8 mouse cellular contexts compared by ENCODE assay signal in the genomic region with DNA sequence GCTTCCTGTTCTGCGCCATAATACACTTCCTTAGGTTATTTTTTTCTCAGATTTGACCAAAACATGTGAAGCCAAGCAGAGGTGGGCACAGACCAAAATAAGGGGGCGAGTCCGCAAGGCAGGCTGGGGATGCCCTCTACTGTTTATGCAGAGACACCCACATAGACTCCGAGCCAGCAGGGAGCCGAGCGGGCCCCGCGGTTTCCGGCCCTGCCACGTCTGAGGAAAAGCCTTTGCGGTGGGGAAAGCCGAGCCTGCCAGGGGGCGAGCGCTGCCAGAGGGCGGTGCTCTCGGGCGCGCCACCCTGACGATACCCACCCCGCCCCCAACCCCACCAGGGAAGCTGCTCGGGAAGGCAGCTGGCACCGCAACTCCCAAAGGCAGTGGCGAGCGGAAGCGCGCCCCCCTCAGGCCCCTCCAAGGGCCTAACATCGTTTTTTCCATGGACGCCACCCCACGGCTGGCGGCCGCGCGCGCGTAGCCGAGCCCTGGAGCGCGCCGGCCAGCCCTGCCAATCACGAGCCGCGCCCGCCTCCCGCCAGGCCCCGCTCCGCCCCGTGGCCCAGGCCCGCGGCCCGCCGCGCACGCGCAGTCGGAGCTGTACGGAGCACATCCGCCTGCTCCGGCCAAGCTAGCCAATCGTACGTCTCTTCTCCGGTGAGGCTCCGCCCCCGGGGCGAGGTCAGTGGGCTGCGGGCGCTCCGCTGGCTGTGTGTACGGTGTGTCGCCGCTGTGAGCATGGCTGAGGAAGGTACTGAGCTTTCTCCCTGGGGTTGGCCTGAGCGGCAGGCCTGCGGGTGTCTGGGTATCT. TPM values are rescaled to one million over a fixed set of nuclear protein-coding genes. Genes with fewer than 3 reads are reported as not detected.
DNase-seq lines count a peak whose midpoint lies in the region; ATAC-seq and TF ChIP-seq lines count a peak whose summit lies in the region.

Gene Sfr1 (plus strand): TSS at position 612 of the 811 bp plus-strand sequence.

- H3K9ac ChIP-seq in lung, postnatal 0 days (replicated peaks; ENCODE audit: low read depth) = peak within 1 kb of the TSS; percentile 74

- H3K4me3 ChIP-seq in hindbrain, embryonic 10.5 days = peak within 1 kb of the TSS; percentile 90
- peak within 1 kb of the TSS; percentile 75 for H3K4me3 ChIP-seq in lung, postnatal 0 days (ENCODE audit: low read depth, low read length)

- H3K36me3 ChIP-seq in hindbrain, embryonic 10.5 days = peaks cover 38% of the 10 kb centered on the region
- H3K36me3 ChIP-seq in lung, postnatal 0 days (ENCODE audit: insufficient read depth, low read length) = peaks cover 10% of the 10 kb centered on the region; the same call in 1 of the 2 replicates

- H3K27me3 ChIP-seq in hindbrain, embryonic 10.5 days (ENCODE audit: insufficient read depth, poor library complexity, severe bottlenecking) = no peaks in the 10 kb centered on the region
- no peaks in the 10 kb centered on the region for H3K27me3 ChIP-seq in lung, postnatal 0 days (replicated peaks; ENCODE audit: insufficient read depth, low read length)

- H3K9me3 ChIP-seq in hindbrain, embryonic 10.5 days = no peaks in the 10 kb centered on the region
- no peaks in the 10 kb centered on the region for H3K9me3 ChIP-seq in lung, postnatal 0 days (ENCODE audit: low read length)

- peak; percentile 66 for TF ChIP-seq CTCF in lung, postnatal 0 days (IDR thresholded peaks at IDR 0.05)

- H3K4me2 ChIP-seq in lung, postnatal 0 days (replicated peaks; ENCODE audit: low read depth, low read length) = peak within 1 kb of the TSS; percentile 72

- DNase-seq in MN1 (ENCODE audit: low spot score) = peak; percentile 99
- DNase-seq in cerebellum, adult 9-10 months = peak; percentile 99
- peak; percentile 99 for DNase-seq in hindbrain, embryonic 10.5 days (ENCODE audit: low spot score)
- DNase-seq in layer of hippocampus, adult 9-11 months = peak; percentile 99
- DNase-seq in lung, postnatal 0 days (ENCODE audit: low spot score) = peak; percentile 98
- DNase-seq in ovary, postnatal 14 days (ENCODE audit: low spot score) = peak; percentile 99
- peak; percentile 100 for DNase-seq in thymus, postnatal 14 days

- ATAC-seq in frontal cortex, adult (ENCODE audit: low TSS enrichment) = peak; percentile 90
- ATAC-seq in lung, postnatal 0 days = peak; percentile 95

- WGBS in hindbrain, embryonic 10.5 days = 1% methylated on average over 71 of the region's 72 CpGs
- WGBS in lung, postnatal 0 days = 1% methylated on average over 58 of the region's 72 CpGs

- TF ChIP-seq EP300 in lung, postnatal 0 days (IDR thresholded peaks at IDR 0.05) = 0 out of 2 replicates have a peak, but pooled peaks have one; percentile 54

- H3K27ac ChIP-seq in hindbrain, embryonic 10.5 days = peak within 1 kb of the TSS; percentile 97
- H3K27ac ChIP-seq in lung, postnatal 0 days (ENCODE audit: low read length) = peak within 1 kb of the TSS; percentile 98

- peaks cover 16% of the 10 kb centered on the region for H3K4me1 ChIP-seq in hindbrain, embryonic 10.5 days (replicated peaks)
- peaks cover 5% of the 10 kb centered on the region for H3K4me1 ChIP-seq in lung, postnatal 0 days (ENCODE audit: insufficient read depth, low read depth, low read length)

RNA-seq across cellular contexts. Expression of gene Sfr1, which starts in this region (rescaled TPM):
- polyA plus RNA-seq in hindbrain, embryonic 10.5 days (2016; fragmentation: Nextera tagmentation; extraction: Ambion mirVana) = 211 and 264 TPM in 2 replicates
- polyA plus RNA-seq in lung, postnatal 0 days (2015; fragmentation: Nextera tagmentation; extraction: Ambion mirVana) = 166 and 171 TPM in 2 replicates

Comparison
In these comparisons a context has a peak if more than half of its experiments do, and no peak if none do; other contexts are left out.
1. Peak in every context shown above with its lines: DNase-seq, ATAC-seq, H3K4me3 ChIP-seq and H3K27ac ChIP-seq.